Mouse (Mus musculus) skeletal muscle tissue, adult 2 months (tissue): ENCODE data around the gene Cftr.

Experiments used
- DNase-seq: peaks from one replicate; pipeline ENCODE4 v3.0.0-alpha.2; 2012; ENCODE audit warnings: low read depth, low spot score

Cftr gene

DNA sequence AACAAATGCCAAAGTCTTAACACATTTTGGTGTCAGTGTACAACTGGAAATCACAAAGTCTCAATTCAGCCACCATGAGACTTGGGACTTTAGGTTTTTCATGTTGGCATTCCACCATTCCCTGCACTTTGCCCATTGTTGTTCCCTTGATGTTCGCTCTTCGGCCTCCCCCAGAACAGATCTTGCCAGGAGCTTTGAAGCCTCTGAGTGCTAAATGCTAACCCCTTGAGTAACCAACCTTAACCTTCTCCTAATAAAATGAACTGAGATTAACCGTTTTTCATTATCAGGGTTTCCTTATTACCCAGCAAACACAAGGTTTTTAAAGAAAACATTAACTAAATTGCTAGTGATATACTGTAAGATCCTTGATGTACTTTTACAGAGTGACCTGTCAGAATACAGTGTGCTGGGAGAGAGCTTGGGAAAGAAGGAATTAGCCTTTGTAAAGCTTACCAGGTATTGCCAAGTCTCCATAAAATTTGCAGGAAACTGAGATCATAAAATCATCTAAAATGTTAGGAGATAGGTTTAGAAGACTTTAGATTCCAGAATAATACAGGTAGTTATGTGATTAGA, 144.0 kb downstream of the Cftr start:
- DNase-seq: no peak

DNA sequence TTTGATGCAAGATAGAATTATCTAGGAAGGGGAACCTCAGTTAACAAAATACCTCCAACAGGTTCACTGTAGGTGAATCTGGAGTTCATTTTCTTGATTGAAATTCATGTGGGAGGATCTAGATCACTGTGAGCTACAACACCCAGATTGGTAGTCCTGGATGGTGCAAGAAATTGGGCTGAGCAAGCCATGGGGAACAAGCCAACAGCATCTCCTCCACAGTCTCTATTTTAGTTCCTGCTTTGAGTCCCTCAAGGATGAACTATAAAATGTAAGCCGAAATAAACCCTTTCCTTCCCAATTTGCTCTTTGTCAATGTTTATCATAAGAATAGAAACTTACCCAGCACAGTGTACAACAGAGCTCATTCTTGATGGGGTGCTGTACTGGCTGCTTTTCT, 152.5 kb downstream of the Cftr start:
- DNase-seq: no peak

DNA sequence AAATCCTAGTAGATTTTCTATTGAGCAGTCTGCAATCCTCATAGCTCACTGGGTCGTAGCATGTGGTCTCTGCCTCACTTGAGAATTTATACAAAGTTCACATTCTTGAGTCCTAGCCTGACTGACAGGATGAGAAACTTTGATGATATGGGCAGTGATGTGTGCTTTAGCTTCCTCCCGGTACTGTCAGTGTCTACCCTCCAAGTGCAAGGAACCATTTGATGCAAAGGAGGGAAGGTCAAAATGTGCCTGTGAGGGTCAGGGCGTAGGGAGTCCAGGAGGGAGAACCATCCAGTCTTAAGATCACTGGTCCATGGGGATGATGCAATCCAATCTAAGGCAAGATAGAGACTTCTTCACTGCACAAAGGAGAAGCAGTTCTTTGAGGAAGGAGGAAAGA, 164.9 kb downstream of the Cftr start:
- no peak for DNase-seq

DNA sequence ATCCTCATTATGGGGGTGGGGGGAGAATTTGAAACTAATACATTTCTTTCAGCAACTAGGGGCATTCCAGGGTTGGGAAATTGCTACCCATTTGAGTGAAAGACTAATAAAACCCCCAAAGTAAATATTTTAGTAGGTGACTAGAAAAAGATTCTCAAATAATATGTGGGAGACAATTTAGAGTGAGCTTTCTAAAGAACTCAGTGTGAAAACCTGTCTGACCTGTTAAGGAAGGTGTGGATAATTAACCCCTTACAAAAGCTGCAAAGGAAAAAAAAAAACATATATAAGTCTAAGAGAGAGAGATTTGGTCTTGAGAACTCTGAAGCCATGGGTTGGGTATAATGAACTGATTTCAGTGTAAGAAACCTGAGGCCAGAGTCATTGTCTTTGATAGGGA, 167.8 kb downstream of the Cftr start:
- no peak for DNase-seq

DNA sequence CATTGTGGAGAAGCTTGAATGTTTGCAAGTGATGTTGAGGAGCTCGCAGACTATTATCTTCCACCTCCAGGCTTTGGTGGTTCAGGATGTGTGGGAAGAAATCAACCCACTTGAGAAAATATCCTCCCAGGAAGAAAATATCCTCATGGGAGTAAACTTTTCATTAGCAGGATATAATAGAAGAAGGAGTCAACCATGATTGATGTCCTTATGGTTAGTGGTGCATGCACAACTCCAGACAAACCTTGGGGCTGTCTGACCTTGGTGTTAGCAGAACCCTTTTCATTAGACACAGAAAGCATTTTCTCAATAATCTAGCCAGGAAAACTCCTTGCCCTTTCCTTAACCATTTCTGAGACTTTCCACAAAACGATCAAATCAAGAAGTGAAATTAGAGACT, 173.8 kb downstream of the Cftr start:
- no peak for DNase-seq

DNA sequence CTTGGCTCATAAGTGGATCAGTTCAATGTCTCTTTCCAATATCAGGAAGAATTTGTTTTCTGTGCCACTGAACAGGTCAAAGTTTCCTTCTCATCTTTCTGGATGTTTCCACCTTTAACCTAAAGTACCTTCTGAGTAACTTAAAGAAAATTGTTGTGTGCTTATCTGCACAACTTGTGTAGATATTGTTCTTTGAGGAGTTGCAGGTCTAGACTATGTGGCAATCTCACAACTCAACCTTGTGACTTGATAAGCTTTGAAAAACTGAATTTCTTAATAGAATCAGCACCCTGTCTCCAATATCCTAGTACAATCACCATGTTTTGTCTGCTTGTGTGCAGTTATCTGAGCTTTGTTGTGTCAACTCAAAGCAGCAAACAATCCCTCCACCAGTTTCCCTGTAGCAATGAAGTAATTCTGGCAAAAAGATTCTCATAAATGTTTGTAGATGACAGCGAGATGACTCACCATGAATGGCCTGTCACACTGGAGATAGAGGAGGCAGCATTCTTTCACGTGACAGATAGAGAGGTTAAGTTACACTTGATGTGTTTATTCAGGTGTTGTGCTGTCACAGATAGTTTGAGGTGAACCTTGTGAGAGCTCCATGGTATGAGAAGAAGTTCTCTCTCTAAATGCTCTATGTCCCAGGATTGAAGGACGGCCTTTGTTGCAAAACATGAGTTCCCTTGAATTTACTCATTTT, 178.8 kb downstream of the Cftr start:
- no peak for DNase-seq

DNA sequence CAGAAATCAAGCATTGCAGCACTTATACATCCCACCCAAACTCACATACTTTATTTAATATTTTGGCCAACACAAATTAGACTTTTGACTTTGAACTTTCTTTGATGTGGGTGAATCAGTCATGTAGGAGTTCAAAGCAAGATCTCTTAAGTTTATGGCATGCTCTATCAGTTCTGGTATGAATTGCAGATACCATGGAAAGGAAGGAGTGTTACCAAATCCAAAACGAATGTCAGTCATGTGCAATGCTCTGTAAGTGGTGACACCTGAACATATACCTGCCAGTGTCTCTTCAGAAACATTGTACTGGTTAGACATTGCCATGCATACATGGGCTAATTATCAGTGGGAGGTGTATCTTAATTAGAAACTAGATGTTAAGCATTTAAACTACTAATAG, 189.7 kb downstream of the Cftr start:
- no peak for DNase-seq

DNA sequence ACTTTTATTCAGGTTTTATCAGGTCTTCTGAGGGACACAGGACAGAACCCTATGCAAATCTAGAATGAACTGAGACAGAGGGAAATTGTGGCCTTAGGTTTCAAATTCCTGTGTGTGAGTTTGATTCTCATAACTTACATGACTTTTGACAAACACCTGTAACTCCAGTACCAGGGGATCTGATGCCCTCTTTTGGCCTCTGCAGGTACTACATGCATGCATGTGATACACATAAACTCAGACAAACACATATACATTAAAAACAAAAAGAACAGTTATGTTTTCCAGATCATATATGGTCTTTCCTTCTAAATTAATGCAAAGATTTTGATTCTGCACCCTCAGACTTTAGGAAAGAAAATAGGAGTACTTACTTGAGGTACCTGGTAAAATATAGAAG, 190.5 kb downstream of the Cftr start:
- no peak for DNase-seq

DNA sequence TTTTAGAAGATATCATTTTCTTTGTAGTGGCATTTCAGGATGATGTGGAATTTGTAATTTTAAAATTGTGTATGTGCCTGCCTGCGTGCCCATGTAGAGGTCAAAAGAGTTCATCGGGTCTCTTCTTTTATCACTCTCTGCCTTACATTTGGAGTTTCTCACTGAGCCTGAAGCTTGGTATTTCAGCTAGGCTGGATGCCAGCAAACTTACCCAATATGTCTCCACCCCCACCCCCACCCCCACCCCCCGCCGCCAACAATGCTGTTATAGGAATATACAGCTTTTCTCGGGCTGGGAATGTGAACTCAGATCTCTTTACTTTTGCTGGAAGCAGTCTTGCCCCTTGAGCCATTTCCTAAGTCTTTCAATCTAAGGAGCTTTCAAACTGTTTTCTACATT, 191.7 kb downstream of the Cftr start:
- DNase-seq: no peak

DNA sequence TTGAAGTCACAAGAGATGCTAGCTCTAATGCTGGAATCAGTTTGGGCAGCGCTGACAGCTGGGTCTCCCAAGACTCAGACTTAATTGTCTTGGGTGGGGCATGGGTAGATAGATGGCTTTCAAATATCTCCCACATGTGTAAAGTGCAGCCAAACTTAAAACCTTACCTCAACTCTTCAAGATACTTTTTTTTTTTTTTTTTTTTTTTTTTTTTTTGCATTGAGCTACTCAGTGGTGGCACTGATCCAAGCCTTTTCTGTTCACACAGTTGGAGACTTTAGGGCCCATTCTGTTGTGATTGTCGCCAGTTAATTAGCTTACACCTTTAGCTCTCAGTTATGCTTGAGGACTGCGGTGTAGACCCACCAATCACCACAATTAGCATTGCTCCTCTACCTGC, 198.6 kb downstream of the Cftr start:
- DNase-seq: no peak

DNA sequence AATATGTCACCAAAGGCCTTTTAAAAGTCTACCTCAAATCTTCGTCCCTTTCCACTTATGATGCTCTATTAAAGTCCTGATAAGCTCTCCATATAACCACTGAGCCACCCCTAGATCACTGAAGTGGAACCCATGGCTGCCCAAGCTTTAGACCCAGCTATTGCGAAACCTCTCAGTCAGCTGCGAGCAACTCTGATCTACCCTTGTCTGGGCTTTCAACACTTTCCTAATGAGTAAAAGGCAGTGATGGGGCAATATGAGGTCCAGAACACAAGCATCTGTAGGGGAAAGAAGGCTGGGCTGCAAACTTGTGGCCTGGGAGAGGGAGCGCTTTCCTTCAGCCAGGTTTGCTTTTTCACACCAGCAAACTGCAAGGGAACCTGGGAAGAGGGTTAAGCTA, 199.2 kb downstream of the Cftr start:
- DNase-seq: no peak
